Mouse (Mus musculus): ENCODE measurements at regions not wholly inside any gene's neighbourhood (a gene's known extent, or its start where the extent isn't known, plus 50 kb on each side); places are given as distances from the start of the nearest gene placed in this dataset.

DNA sequence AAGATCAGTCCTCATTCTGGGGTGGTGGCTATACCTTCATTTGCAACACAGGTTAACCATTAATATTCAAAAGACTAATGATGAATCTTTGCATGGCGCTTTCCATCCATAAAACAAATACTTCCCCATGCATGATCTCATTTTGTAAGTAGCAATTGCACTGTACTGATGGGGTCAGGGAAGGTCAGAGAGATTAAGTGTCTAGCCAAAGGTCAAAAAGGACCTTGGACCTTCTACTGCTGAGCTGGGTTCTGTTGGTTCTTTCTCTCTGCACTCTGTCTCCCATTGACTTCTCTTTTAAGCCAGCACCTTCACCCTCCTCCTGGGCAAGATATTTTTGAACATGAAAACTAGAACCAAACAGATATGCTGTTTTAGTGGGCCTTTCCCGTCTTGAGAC is 161.9 kb upstream of the Bcl6 start:
- no peak for TF ChIP-seq CTCF (IDR thresholded peaks at IDR 0.05; ENCODE audit: control insufficient read depth, insufficient read depth, low read length)
- TF ChIP-seq POLR2A (IDR thresholded peaks at IDR 0.05; ENCODE audit: borderline replicate concordance, control insufficient read depth, low read depth, low read length), result no peak
